ENCODE assay signal across 10 mouse cellular contexts in the genomic region with DNA sequence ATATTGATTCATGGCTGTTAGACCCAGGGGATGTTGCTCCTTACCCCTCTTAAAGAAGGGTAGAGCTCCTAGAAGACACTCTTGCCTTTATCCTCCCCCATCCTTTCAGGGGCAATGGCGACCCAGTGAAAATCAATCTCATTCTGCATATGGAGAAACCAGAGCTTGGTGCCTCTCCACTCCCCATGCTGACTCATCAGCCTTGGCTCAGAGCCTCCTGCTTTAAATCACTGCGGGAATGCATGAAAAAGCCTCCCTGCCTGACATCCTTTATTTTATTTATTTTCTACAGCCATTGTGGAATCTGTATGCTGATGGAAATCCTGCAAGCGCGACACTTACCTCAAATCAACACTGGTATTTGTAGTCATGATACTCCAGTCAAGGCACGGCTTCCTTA.
DNase-seq lines count a peak whose midpoint lies in the region; ATAC-seq lines count a peak whose summit lies in the region.
"Had no signal": no experiment of that assay in that cellular context is flagged by ENCODE, and none has a peak within 500 bp of the region (broad histone marks: within the 10 kb centered on the region; RNA-seq: fewer than 3 reads in every experiment).

No protein-coding gene starts in this region.

- H3K4me1 ChIP-seq in heart, embryonic 10.5 days = peaks cover 16% of the 10 kb centered on the region
- peaks cover 2% of the 10 kb centered on the region; the same call in 1 of the 2 replicates for H3K4me1 ChIP-seq in heart, embryonic 11.5 days (ENCODE audit: control insufficient read depth, insufficient read depth, low read length)
- peaks cover 50% of the 10 kb centered on the region for H3K4me1 ChIP-seq in midbrain, embryonic 13.5 days (replicated peaks)

- no peak overlapping the region for H3K27ac ChIP-seq in heart, embryonic 10.5 days
- H3K27ac ChIP-seq in heart, embryonic 11.5 days (ENCODE audit: low read depth, low read length) = no peak overlapping the region
- peak overlapping the region; percentile 97 for H3K27ac ChIP-seq in midbrain, embryonic 13.5 days
- H3K27ac ChIP-seq: layer of hippocampus, adult 2 months had no signal

- H3K9ac ChIP-seq in heart, embryonic 11.5 days (ENCODE audit: low read depth, low read length) = no peak overlapping the region
- H3K9ac ChIP-seq in midbrain, embryonic 13.5 days (replicated peaks) = no peak overlapping the region

- no peak overlapping the region for H3K4me2 ChIP-seq in heart, embryonic 11.5 days
- no peak overlapping the region for H3K4me2 ChIP-seq in midbrain, embryonic 13.5 days (replicated peaks)

- no peak for ATAC-seq in heart, embryonic 11.5 days (replicated peaks; ENCODE audit: insufficient number of reproducible peaks, low FRiP score, low TSS enrichment)
- 0 out of 2 replicates have a peak, but pooled peaks have one; percentile 5 for ATAC-seq in midbrain, embryonic 13.5 days

- no peaks in the 10 kb centered on the region for H3K27me3 ChIP-seq in heart, embryonic 10.5 days (ENCODE audit: insufficient read depth, poor library complexity, severe bottlenecking)
- H3K27me3 ChIP-seq in heart, embryonic 11.5 days (ENCODE audit: control insufficient read depth, insufficient read depth, low read length) = no peaks in the 10 kb centered on the region
- no peaks in the 10 kb centered on the region for H3K27me3 ChIP-seq in midbrain, embryonic 13.5 days

- H3K9me3 ChIP-seq in heart, embryonic 10.5 days = no peaks in the 10 kb centered on the region
- no peaks in the 10 kb centered on the region for H3K9me3 ChIP-seq in heart, embryonic 11.5 days (replicated peaks; ENCODE audit: control insufficient read depth, low read length)
- H3K9me3 ChIP-seq in midbrain, embryonic 13.5 days = no peaks in the 10 kb centered on the region

- H3K36me3 ChIP-seq in heart, embryonic 10.5 days = no peaks in the 10 kb centered on the region
- H3K36me3 ChIP-seq in heart, embryonic 11.5 days (ENCODE audit: control insufficient read depth, insufficient read depth, low read length) = no peaks in the 10 kb centered on the region
- no peaks in the 10 kb centered on the region for H3K36me3 ChIP-seq in midbrain, embryonic 13.5 days

- 57% methylated on average over 5 of the region's 5 CpGs for WGBS in heart, embryonic 10.5 days
- WGBS in heart, embryonic 11.5 days (ENCODE audit: insufficient replicate concordance) = 57% methylated on average over 5 of the region's 5 CpGs
- WGBS in midbrain, embryonic 13.5 days = 36% methylated on average over 5 of the region's 5 CpGs

- DNase-seq in heart, embryonic 10.5 days (ENCODE audit: low spot score) = peak; percentile 38
- DNase-seq in adrenal gland, adult 18-20 months (ENCODE audit: low spot score in 2 of 2) = peak; percentile 39 to 62
- DNase-seq in frontal cortex, postnatal 14 days (ENCODE audit: low spot score in 2 of 2) = peak; percentile 23 to 38
- DNase-seq in gastrocnemius, adult 8-10 months (ENCODE audit: low spot score in 2 of 2) = no peak
- no peak for DNase-seq in cerebellum, adult 9-10 months
- no peak for DNase-seq in yolk sac, embryonic 10.5 days (ENCODE audit: low spot score)

- no peak overlapping the region for H3K4me3 ChIP-seq in heart, embryonic 10.5 days
- no peak overlapping the region for H3K4me3 ChIP-seq in heart, embryonic 11.5 days (ENCODE audit: low read depth, low read length)
- no peak overlapping the region for H3K4me3 ChIP-seq in midbrain, embryonic 13.5 days (replicated peaks)
- H3K4me3 ChIP-seq: layer of hippocampus, adult 2 months; myocyte had no signal

Comparison
In these comparisons a context has a peak if more than half of its experiments do, and no peak if none do; other contexts are left out.
1. DNase-seq: peak in heart, embryonic 10.5 days (single experiment), adrenal gland, adult 18-20 months (2 of 2) and frontal cortex, postnatal 14 days (2 of 2); none in gastrocnemius, adult 8-10 months (0 of 2), cerebellum, adult 9-10 months (single experiment) and yolk sac, embryonic 10.5 days (single experiment).